Mouse (Mus musculus): ENCODE results near the gene Arhgap20. TPM values are rescaled to one million over a fixed set of nuclear protein-coding genes. Genes with fewer than 3 reads are reported as not detected.

Gene Arhgap20
- polyA plus RNA-seq, 1 experiment: not detected

DNA sequence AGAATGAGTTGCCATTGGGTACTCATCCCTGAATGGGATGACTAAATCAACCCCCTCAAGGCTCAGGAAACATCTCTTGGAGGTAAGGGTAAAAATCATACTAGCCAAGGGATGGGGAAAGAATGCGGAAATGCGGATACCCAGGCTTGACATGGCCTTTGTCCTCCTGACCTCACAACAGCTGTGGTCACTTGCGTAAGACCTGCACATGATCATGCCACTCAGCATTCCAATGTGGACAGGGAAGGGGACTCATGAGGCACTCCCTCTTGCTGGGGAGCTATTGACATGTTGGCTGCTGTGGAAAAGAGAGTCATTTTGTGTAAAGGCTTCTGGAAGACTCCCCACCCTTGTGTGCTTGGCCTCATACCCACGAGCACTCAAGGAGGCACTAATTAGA is 103.9 kb downstream of the Arhgap20 start:
- TF ChIP-seq GATA1 (IDR thresholded peaks at IDR 0.05; ENCODE audit: low read length): no peak

DNA sequence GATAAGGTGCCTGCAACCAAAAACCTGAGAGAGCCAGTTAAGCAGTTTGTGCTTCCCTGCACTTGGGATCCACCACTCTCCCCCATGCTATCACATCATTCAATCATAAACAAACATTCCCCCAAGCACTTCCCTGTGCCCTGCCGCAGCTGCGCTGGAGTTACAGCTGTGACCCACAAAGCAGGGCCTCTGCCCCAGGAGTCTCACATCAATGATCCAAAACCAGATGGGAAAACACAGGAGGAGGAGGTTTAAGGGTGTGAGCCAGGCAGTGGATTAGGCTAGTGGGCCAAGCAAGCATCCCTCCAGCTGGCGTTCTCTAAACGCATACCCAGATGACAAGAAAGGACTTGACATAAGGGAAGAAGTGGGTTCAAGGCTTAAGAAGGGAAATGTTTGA is 109.2 kb downstream of the Arhgap20 start:
- no peak for TF ChIP-seq GATA1 (IDR thresholded peaks at IDR 0.05; ENCODE audit: low read length)

DNA sequence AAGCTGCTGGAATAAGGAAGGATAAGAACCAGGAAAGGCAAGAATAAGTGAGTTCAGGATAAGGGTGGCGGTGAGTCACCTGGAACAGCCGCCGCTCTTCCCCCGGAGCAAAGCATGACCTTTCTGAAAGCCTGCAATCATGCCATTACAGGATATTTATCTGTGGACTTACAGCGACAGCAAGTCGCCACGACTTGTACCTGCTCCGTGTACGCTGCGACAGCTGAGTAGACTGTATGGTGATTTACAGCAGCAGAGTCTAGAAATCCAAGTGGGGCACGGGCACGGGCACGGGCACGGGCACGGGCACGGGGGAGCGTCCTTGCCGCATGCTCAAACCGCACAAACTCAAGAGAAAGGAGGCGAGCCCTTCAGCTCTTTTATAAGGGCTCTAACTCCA is 110.4 kb downstream of the Arhgap20 start:
- no peak for TF ChIP-seq GATA1 (IDR thresholded peaks at IDR 0.05; ENCODE audit: low read length)

DNA sequence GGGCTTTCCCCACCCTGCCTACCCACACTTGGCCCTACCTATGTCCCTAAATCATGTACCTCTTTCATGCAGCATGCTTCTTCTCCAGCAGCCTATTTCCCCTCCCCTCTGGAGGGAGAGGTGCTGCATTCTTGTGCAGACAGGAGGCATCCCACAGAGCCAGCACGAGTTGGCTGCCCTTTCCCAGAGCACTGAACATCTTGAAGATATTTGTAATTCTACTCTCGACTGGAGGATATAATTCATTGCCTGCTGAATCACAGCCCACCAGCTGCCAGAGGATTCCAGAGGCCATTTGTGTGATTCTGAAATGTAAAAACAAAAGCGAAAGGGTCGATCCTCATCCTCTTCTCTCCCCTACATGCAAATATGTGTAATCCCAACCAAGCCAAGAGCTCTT is 116.2 kb downstream of the Arhgap20 start:
- TF ChIP-seq GATA1 (IDR thresholded peaks at IDR 0.05; ENCODE audit: low read length): no peak

DNA sequence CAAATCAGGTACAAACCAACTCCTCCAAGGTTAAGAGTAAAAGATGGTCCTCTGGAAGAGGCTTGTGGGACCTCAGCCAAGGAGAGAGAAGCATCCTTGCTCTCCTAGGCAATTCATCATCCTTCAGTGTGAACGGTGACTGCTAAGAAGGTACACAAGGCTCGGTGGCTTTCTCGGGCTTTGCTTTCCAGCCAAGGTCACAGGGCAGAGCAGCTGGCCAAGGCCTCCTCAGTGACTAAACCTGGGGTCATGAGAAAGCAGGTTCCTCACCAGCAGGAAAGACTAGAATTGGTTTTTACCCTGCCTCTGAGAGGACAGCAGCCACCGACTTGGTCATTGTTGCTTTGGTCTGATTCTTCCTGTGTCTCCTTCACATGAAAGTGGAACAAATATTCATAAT is 116.7 kb downstream of the Arhgap20 start:
- no peak for TF ChIP-seq GATA1 (IDR thresholded peaks at IDR 0.05; ENCODE audit: low read length)

DNA sequence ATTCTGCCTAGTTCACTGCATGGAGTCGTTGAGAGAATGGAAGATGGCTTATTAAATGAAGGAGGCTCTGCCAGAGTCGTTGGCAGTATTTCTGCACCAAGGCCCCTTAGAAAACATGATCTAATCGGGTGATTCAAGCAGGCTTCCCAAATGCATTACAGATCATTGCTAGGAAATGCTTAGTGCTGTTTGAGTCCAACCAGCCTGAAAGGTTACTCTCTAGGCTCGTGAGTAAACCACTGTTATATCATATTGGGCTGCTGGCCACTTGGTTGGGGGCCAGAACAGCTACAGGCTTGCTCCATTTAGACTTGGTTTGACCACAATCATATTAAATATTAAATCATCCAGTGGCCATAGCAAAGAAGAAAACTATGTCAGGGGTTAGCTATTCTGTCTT is 118.2 kb downstream of the Arhgap20 start:
- TF ChIP-seq GATA1 (IDR thresholded peaks at IDR 0.05; ENCODE audit: low read length): no peak

DNA sequence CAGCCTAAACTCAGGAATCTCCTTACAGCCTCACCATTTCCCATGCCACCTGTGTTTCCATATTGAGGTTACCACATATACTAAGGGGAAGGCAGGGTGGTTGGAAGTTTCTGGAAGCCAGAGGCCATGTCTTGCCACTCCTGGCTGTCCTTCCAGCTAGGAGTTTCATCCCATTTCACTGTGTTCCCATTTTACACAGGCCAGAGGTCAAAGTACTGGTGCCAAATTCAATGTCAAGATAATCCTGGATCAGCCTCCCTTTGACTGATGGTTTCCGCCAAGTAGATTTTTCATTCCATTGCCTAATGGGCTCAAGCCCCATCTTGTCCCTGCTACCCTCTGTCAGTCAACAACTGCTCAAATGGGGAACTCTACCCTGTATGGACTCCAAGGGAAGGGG is 127.8 kb downstream of the Arhgap20 start:
- TF ChIP-seq GATA1 (IDR thresholded peaks at IDR 0.05; ENCODE audit: low read length): no peak

Other genes starting within 250 kb of the Arhgap20 start
- gene Fdx1, start 198.2 kb downstream of the Arhgap20 start, polyA plus RNA-seq (2012): 52.0 and 74.9 TPM in 2 replicates

Measured in G1E-ER4 (cell line).